Mouse (Mus musculus): ENCODE data around the gene Fpr3. TPM values are rescaled to one million over a fixed set of nuclear protein-coding genes. Genes with fewer than 3 reads are reported as not detected.

The Fpr3 gene
- total and polyA plus RNA-seq, 3 experiments, result not detected

GRCm38 (mm10) chr17:17848988-17849387, 38.7 kb upstream of the Fpr3 start:
- Histone ChIP-seq H3K9ac (ENCODE audit: control insufficient read depth, low read depth, low read length, poor library complexity, severe bottlenecking) (no peak overlapping the region), H3K9me3 (replicated peaks; ENCODE audit: insufficient read depth, low read length) (no peaks in the 10 kb centered on the region), H3K36me3 (ENCODE audit: control insufficient read depth in 1 of 2, insufficient read depth in 2 of 2, low read length in 2 of 2) (peaks cover 0 to 13% of the 10 kb centered on the region in 2 experiments; a peak in 2 of 4 replicates), H3K27ac (ENCODE audit: control insufficient read depth, low read depth, low read length) (no peak overlapping the region), H3K79me2 (ENCODE audit: control insufficient read depth, insufficient read depth, low read length, poor library complexity) (no peaks in the 10 kb centered on the region), H3K4me1 (ENCODE audit: control insufficient read depth in 1 of 2, insufficient read depth in 2 of 2, low read length in 2 of 2) (peaks cover 6 to 20% of the 10 kb centered on the region in 2 experiments), H3K27me3 (ENCODE audit: control insufficient read depth in 1 of 2, insufficient read depth in 2 of 2, low read length in 2 of 2) (no peaks in the 10 kb centered on the region), H3K4me3 (ENCODE audit: control insufficient read depth in 1 of 2, insufficient read depth in 1 of 2, low read depth in 2 of 2, low read length in 2 of 2) (peak overlapping the region in 1 of 2 experiments; percentile 29; a peak in 2 of 4 replicates)
- DNase-seq (ENCODE audit: low read depth, low spot score), result peak; percentile 91
- TF ChIP-seq RAD21 (IDR thresholded peaks at IDR 0.05; ENCODE audit: low read depth, low read length) (no peak), GABPA (IDR thresholded peaks at IDR 0.05; ENCODE audit: low read depth, low read length) (no peak), JUND (IDR thresholded peaks at IDR 0.05; ENCODE audit: low read depth, low read length) (0 out of 2 replicates have a peak, but pooled peaks have one; percentile 59), ZKSCAN1 (IDR thresholded peaks at IDR 0.05; ENCODE audit: low read depth, low read length) (no peak), TCF12 (IDR thresholded peaks at IDR 0.05; ENCODE audit: low read depth, low read length) (peak; percentile 97), MYB (IDR thresholded peaks at IDR 0.05; ENCODE audit: low read depth, low read length) (no peak), KAT2A (conservative IDR thresholded peaks at IDR 0.05; ENCODE audit: low read depth, low read length) (no peak), ZMIZ1 (IDR thresholded peaks at IDR 0.05; ENCODE audit: low read depth, low read length) (no peak), RCOR1 (IDR thresholded peaks at IDR 0.05; ENCODE audit: low read depth, low read length) (peak; percentile 91), ELF1 (IDR thresholded peaks at IDR 0.05; ENCODE audit: low read depth, low read length) (0 out of 2 replicates have a peak, but pooled peaks have one; percentile 36), POLR2AphosphoS5 (IDR thresholded peaks at IDR 0.05; ENCODE audit: borderline replicate concordance, low read depth, low read length) (no peak), GATA1 (IDR thresholded peaks at IDR 0.05; ENCODE audit: low read depth, low read length) (peak; percentile 100), EP300 (IDR thresholded peaks at IDR 0.05; ENCODE audit: low read depth in 1 of 2, low read length in 2 of 2) (peak; percentile 96 to 99), CHD2 (IDR thresholded peaks at IDR 0.05; ENCODE audit: low read length) (peak; percentile 39), TBP (IDR thresholded peaks at IDR 0.05; ENCODE audit: low read depth, low read length) (no peak), MAFK (IDR thresholded peaks at IDR 0.05; ENCODE audit: borderline replicate concordance, low read depth, low read length) (no peak), POLR2A (IDR thresholded peaks at IDR 0.05; ENCODE audit: control insufficient read depth in 1 of 2, insufficient read depth in 1 of 2, low read depth in 1 of 2, low read length in 2 of 2, poor library complexity in 1 of 2) (no peak), USF2 (IDR thresholded peaks at IDR 0.05; ENCODE audit: borderline replicate concordance in 1 of 2, insufficient read depth in 1 of 2, low read depth in 1 of 2, low read length in 2 of 2) (no peak), SMC3 (IDR thresholded peaks at IDR 0.05; ENCODE audit: low read depth, low read length) (no peak), ZNF384 (IDR thresholded peaks at IDR 0.05; ENCODE audit: low read depth, low read length) (peak; percentile 91), UBTF (IDR thresholded peaks at IDR 0.05; ENCODE audit: borderline replicate concordance, insufficient read depth, low read depth, low read length) (no peak), BHLHE40 (IDR thresholded peaks at IDR 0.05; ENCODE audit: borderline replicate concordance, low read depth, low read length) (peak; percentile 84), MXI1 (IDR thresholded peaks at IDR 0.05; ENCODE audit: low read depth, low read length) (peak; percentile 58; the same call in 1 of the 2 replicates), ETS1 (IDR thresholded peaks at IDR 0.05; ENCODE audit: low read depth, low read length) (peak; percentile 95), TAL1 (IDR thresholded peaks at IDR 0.05; ENCODE audit: low read length) (peak; percentile 92), ZC3H11A (IDR thresholded peaks at IDR 0.05; ENCODE audit: low read depth, low read length) (no peak), SIN3A (IDR thresholded peaks at IDR 0.05; ENCODE audit: low read length) (peak; percentile 87), POLR2AphosphoS2 (IDR thresholded peaks at IDR 0.05; ENCODE audit: low read length) (no peak), MAZ (IDR thresholded peaks at IDR 0.05; ENCODE audit: low read depth, low read length) (no peak), CTCF (IDR thresholded peaks at IDR 0.05 in 2 of 3, conservative IDR thresholded peaks at IDR 0.05 in 1 of 3; ENCODE audit: control insufficient read depth in 1 of 3, insufficient read depth in 1 of 3, low read depth in 2 of 3, low read length in 3 of 3, poor library complexity in 1 of 3, severe bottlenecking in 1 of 3) (no peak), NELFE (IDR thresholded peaks at IDR 0.05; ENCODE audit: low read depth, low read length) (no peak), CHD1 (IDR thresholded peaks at IDR 0.05; ENCODE audit: low read depth, low read length) (no peak), MEF2A (IDR thresholded peaks at IDR 0.05; ENCODE audit: extremely low read depth, insufficient replicate concordance, low read depth, low read length, poor library complexity, severe bottlenecking) (no peak), HCFC1 (IDR thresholded peaks at IDR 0.05; ENCODE audit: low read depth, low read length) (peak; percentile 48; the same call in 1 of the 2 replicates), MAX (IDR thresholded peaks at IDR 0.05; ENCODE audit: low read length) (peak; percentile 62), MYC (IDR thresholded peaks at IDR 0.05; ENCODE audit: low read depth, low read length) (peak; percentile 56; the same call in 1 of the 2 replicates), NRF1 (IDR thresholded peaks at IDR 0.05; ENCODE audit: insufficient read depth, low read depth, low read length, poor library complexity, severe bottlenecking) (no peak), USF1 (IDR thresholded peaks at IDR 0.05; ENCODE audit: low read depth, low read length) (no peak)

All from MEL (cell line).